In the genomic region with DNA sequence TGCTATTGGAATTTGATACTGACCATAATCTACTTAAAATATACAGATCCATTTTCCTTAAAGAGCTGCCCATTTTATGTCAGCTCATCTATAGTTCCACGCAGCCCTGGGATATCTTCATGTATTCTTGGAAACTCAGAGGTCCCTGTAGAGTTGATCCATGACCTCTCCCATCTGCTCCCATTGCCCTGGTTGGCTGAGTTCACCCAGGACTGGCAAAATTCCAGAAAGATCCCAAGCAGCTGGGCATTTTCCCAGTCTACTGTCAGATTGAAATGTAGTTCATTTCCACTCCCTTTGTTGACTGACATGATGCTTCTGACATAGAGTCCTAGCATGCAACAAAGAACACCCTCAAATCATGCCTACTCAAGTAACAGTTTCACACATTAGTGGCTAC, we compare ENCODE assay signal across 24 mouse cellular contexts. TPM values are rescaled to one million over a fixed set of nuclear protein-coding genes. Genes with fewer than 3 reads are reported as not detected.
DNase-seq lines count a peak whose midpoint lies in the region; TF ChIP-seq lines count a peak whose summit lies in the region.
"Had no signal": no experiment of that assay in that cellular context is flagged by ENCODE, and none has a peak within 500 bp of the region (broad histone marks: within the 10 kb centered on the region; RNA-seq: fewer than 3 reads in every experiment).

No protein-coding gene starts in this region.

- H3K4me3 ChIP-seq in thymus, adult 2 months (ENCODE audit: control insufficient read depth, insufficient read depth, low read length), result no peak overlapping the region
- H3K4me3 ChIP-seq: gastrocnemius, adult 2 months; heart, embryonic 12.5 days; limb, embryonic 13.5 days; midbrain, embryonic 10.5 days; myocyte; neural tube, embryonic 12.5 days had no signal

- DNase-seq in cerebellum, postnatal 14 days, result peak; percentile 72 to 74
- DNase-seq in cerebellum, adult 9-11 months, result no peak
- peak; percentile 62 for DNase-seq in left cerebral cortex, postnatal 4 days
- no peak for DNase-seq in left cerebral cortex, postnatal 10 days (ENCODE audit: extremely low spot score in 1 of 2, low spot score in 2 of 2)
- DNase-seq in retina, postnatal 1 day, result peak; percentile 80
- DNase-seq in retina, embryonic 14.5 days (ENCODE audit: low spot score), result no peak
- DNase-seq in lung, postnatal 4 days, result peak; percentile 49 to 72
- no peak for DNase-seq in thymus, adult 2 months
- DNase-seq: adrenal gland, adult 2 months; cerebellum, postnatal 36 days; gastrocnemius, adult 2 months; gastrocnemius, postnatal 36 days; heart, adult 18-20 months; kidney, adult 18-20 months; kidney, postnatal 14 days had no signal

- H3K27ac ChIP-seq in thymus, adult 2 months (ENCODE audit: control insufficient read depth, insufficient read depth, low read length), result no peak overlapping the region
- H3K27ac ChIP-seq: gastrocnemius, adult 2 months; hindbrain, embryonic 14.5 days; limb, embryonic 13.5 days; midbrain, embryonic 10.5 days; neural tube, embryonic 12.5 days had no signal

- H3K27me3 ChIP-seq in thymus, adult 2 months (ENCODE audit: control insufficient read depth, insufficient read depth, low read length), result no peaks in the 10 kb centered on the region
- H3K27me3 ChIP-seq: heart, embryonic 12.5 days; limb, embryonic 13.5 days; neural tube, embryonic 12.5 days had no signal

- no peaks in the 10 kb centered on the region for H3K36me3 ChIP-seq in thymus, adult 2 months (ENCODE audit: control insufficient read depth, insufficient read depth, low read length)
- H3K36me3 ChIP-seq: heart, embryonic 12.5 days; limb, embryonic 13.5 days; midbrain, embryonic 10.5 days; neural tube, embryonic 12.5 days had no signal

- 93% methylated on average over 1 of the region's 1 CpGs for WGBS in thymus, adult 2 months

- no peak for TF ChIP-seq CTCF in thymus, adult 2 months (IDR thresholded peaks at IDR 0.05; ENCODE audit: borderline replicate concordance, control insufficient read depth, extremely low read depth, insufficient read depth, low read length, poor library complexity)

- TF ChIP-seq POLR2A in thymus, adult 2 months (IDR thresholded peaks at IDR 0.05; ENCODE audit: control insufficient read depth, extremely low read depth, insufficient read depth, low read length, poor library complexity), result no peak

- no peaks in the 10 kb centered on the region for H3K4me1 ChIP-seq in thymus, adult 2 months (replicated peaks; ENCODE audit: control insufficient read depth, insufficient read depth, low read length)
- H3K4me1 ChIP-seq: limb, embryonic 13.5 days; midbrain, embryonic 10.5 days; neural tube, embryonic 12.5 days had no signal

- intact Hi-C loops in left cerebral cortex, postnatal 4 days (cut with DNase I), result no loop called here
- intact Hi-C loops in left cerebral cortex, postnatal 10 days (cut with DNase I), result no loop called here

RNA-seq across cellular contexts. Expression of gene Rps3, which starts 15.6 kb away (rescaled TPM):
- total RNA-seq in left cerebral cortex, postnatal 4 days (2021), result 100 to 1,000 TPM; 379 to 396 TPM
- total RNA-seq in left cerebral cortex, postnatal 10 days (2021), result 100 to 1,000 TPM; 266 to 286 TPM
- polyA plus RNA-seq in thymus, adult 2 months (2012; rRNA removed), result 483 and 566 TPM in 2 replicates

RNA-seq across cellular contexts. Expression of gene Klhl35, which starts 33.3 kb away (rescaled TPM):
- total RNA-seq in left cerebral cortex, postnatal 4 days (2021), result 1 to 10 TPM; 4.8 to 5.8 TPM
- 1 to 10 TPM; 1.4 to 2.6 TPM for total RNA-seq in left cerebral cortex, postnatal 10 days (2021)
- polyA plus RNA-seq in thymus, adult 2 months (2012; rRNA removed), result 1.0 and 1.5 TPM in 2 replicates
- total RNA-seq: gastrocnemius, adult 2 months; gastrocnemius, postnatal 36 days; heart, adult 18-20 months; hematopoietic stem cell, adult 5-6 weeks had no signal
- polyA plus RNA-seq: CD4-positive, CD25-positive, alpha-beta regulatory T cell, adult 4 months; liver, embryonic 16.5 days; myocyte had no signal

RNA-seq across cellular contexts. Expression of gene Arrb1, which starts 36.1 kb away (rescaled TPM):
- 100 to 1,000 TPM; 147 to 150 TPM for total RNA-seq in left cerebral cortex, postnatal 4 days (2021)
- 100 to 1,000 TPM; 167 to 196 TPM for total RNA-seq in left cerebral cortex, postnatal 10 days (2021)
- polyA plus RNA-seq in thymus, adult 2 months (2012; rRNA removed), result 26.3 and 29.6 TPM in 2 replicates

Comparison
In these comparisons a context has a peak if more than half of its experiments do, and no peak if none do; other contexts are left out.
1. DNase-seq: peak in cerebellum, postnatal 14 days (2 of 2), left cerebral cortex, postnatal 4 days (single experiment), retina, postnatal 1 day (single experiment) and lung, postnatal 4 days (2 of 2); none in cerebellum, adult 9-11 months (single experiment), left cerebral cortex, postnatal 10 days (0 of 2), retina, embryonic 14.5 days (single experiment) and thymus, adult 2 months (single experiment).